Mouse (Mus musculus): ENCODE measurements around the gene BC055324. TPM values are rescaled to one million over a fixed set of nuclear protein-coding genes. Genes with fewer than 3 reads are reported as not detected.

Gene BC055324
- polyA plus RNA-seq, 1 experiment from 2014 or later = 27.2 TPM

- no peaks in the 10 kb centered on the region for H3K27me3 ChIP-seq (ENCODE audit: insufficient read depth, poor library complexity, severe bottlenecking)
- no peak for DNase-seq (ENCODE audit: low spot score)
- no peaks in the 10 kb centered on the region for H3K36me3 ChIP-seq
- H3K9me3 ChIP-seq = no peaks in the 10 kb centered on the region
- 66% methylated on average over 6 of the region's 6 CpGs for WGBS
- no peak overlapping the region for H3K4me3 ChIP-seq
- no peaks in the 10 kb centered on the region for H3K4me1 ChIP-seq (replicated peaks)
- no peak overlapping the region for H3K27ac ChIP-seq
These were observed 7.3 kb upstream of the BC055324 start for GRCm38 (mm10) chr1:164001831-164002452.

DNA sequence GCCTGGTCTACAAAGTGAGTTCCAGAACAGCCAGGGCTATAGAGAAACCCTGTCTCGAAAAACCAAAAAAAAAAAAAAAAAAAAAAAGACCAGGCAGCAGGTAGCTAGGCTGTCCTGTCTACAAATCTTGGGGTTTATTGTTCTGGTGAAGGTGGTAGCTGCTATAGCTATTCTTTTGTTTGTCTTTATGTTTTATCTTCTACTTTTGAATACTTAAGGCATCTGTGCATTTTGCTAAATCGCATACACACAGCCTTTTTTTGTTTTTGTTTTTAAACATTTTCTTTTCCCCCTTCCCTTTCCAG is 965 bp upstream of the BC055324 start:
- Histone ChIP-seq H3K36me3 (peaks cover 12% of the 10 kb centered on the region), H3K4me1 (replicated peaks) (peaks cover 9% of the 10 kb centered on the region), H3K27me3 (ENCODE audit: insufficient read depth, poor library complexity, severe bottlenecking) (no peaks in the 10 kb centered on the region), H3K9me3 (no peaks in the 10 kb centered on the region), H3K27ac (no peak overlapping the region), H3K4me3 (peak overlapping the region; percentile 84)
- 86% methylated on average over 2 of the region's 2 CpGs for WGBS
- no peak for DNase-seq (ENCODE audit: low spot score)

- 2% methylated on average over 38 of the region's 38 CpGs for WGBS
These were observed 349 bp downstream of the BC055324 start for GRCm38 (mm10) chr1:163994173-163994720.

GRCm38 (mm10) chr1:163992371-163992770 is 2.2 kb downstream of the BC055324 start:
- WGBS = 92% methylated on average over 4 of the region's 4 CpGs
- H3K27ac ChIP-seq = no peak overlapping the region
- H3K4me1 ChIP-seq (replicated peaks) = peaks cover 9% of the 10 kb centered on the region
- DNase-seq (ENCODE audit: low spot score) = no peak
- H3K27me3 ChIP-seq (ENCODE audit: insufficient read depth, poor library complexity, severe bottlenecking) = no peaks in the 10 kb centered on the region
- peaks cover 25% of the 10 kb centered on the region for H3K36me3 ChIP-seq
- H3K4me3 ChIP-seq = no peak overlapping the region
- H3K9me3 ChIP-seq = no peaks in the 10 kb centered on the region

More at GRCm38 (mm10) chr1:163994173-163994720, 349 bp downstream of the BC055324 start:
- peaks cover 9% of the 10 kb centered on the region for H3K4me1 ChIP-seq (replicated peaks)
- no peak for DNase-seq (ENCODE audit: low spot score)
- no peaks in the 10 kb centered on the region for H3K27me3 ChIP-seq (ENCODE audit: insufficient read depth, poor library complexity, severe bottlenecking)
- H3K27ac ChIP-seq = peak overlapping the region; percentile 91
- H3K9me3 ChIP-seq = no peaks in the 10 kb centered on the region
- H3K4me3 ChIP-seq = peak overlapping the region; percentile 84
- H3K36me3 ChIP-seq = peaks cover 12% of the 10 kb centered on the region

DNA sequence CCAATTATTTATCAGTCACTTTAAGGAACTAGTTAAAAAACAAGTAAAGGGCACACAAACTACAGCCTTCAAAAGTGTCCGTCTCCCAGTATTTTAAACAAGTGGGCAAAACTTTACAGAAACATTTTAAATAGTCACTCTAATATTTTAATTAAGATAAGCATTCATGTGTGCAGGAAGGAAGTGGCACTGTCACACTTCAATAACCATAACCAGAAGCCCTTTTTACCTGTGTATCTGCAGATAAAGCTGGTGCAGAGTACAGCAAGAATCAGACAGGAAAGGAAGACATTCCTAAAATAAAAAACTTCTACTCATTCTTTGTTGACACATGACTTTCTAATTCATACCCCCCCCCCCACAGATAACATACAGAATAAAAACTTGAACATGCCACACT is 18.1 kb downstream of the BC055324 start:
- H3K27ac ChIP-seq = no peak overlapping the region
- no peak overlapping the region for H3K4me3 ChIP-seq
- no peaks in the 10 kb centered on the region for H3K4me1 ChIP-seq (replicated peaks)
- no peaks in the 10 kb centered on the region for H3K27me3 ChIP-seq (ENCODE audit: insufficient read depth, poor library complexity, severe bottlenecking)
- H3K36me3 ChIP-seq = peaks cover 68% of the 10 kb centered on the region
- WGBS = 96% methylated on average over 1 of the region's 1 CpGs
- no peaks in the 10 kb centered on the region for H3K9me3 ChIP-seq
- no peak for DNase-seq (ENCODE audit: low spot score)

DNA sequence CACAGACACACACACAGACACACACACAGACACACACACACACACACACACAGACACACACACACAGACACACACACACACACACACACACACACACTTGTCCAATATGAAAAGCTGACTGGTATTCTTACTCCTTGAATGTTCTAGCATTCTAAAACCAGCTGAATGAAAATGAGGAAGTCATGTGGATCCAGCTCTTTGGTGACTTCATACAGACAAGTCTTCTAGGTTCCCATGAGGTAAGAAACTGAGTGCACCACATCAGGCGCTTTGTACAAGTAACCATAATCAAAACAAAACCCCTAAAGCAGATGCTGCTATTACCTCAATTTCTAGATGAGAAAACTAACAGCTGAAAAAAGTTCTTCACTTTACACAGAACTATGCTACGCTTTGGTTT is 19.5 kb downstream of the BC055324 start:
- Histone ChIP-seq H3K9me3 (no peaks in the 10 kb centered on the region), H3K4me1 (replicated peaks) (no peaks in the 10 kb centered on the region), H3K4me3 (no peak overlapping the region), H3K27me3 (ENCODE audit: insufficient read depth, poor library complexity, severe bottlenecking) (no peaks in the 10 kb centered on the region), H3K27ac (no peak overlapping the region), H3K36me3 (peaks cover 67% of the 10 kb centered on the region)
- DNase-seq (ENCODE audit: low spot score) = no peak
- 97% methylated on average over 2 of the region's 2 CpGs for WGBS

DNA sequence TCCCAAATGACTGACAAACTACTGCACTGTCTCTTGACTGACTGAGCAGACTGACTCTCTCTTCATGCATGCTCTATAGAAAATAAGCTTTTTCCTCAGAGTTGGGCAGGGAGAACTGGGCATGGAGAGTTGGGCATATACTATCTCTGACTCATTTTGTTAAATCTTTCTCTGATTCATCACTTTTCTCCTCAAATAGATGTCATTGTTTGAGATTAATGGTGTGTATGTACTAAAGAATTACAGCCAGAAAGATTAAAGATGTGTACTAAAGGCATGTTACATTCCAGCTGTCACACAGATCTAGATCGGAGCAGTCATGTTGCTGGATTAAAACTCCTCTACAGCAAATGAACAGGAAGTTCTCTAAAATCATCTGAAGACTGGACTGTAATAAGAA is 20.1 kb downstream of the BC055324 start:
- H3K4me1 ChIP-seq (replicated peaks) = no peaks in the 10 kb centered on the region
- no peak overlapping the region for H3K27ac ChIP-seq
- no peaks in the 10 kb centered on the region for H3K9me3 ChIP-seq
- no peak overlapping the region for H3K4me3 ChIP-seq
- WGBS = 96% methylated on average over 1 of the region's 1 CpGs
- peaks cover 67% of the 10 kb centered on the region for H3K36me3 ChIP-seq
- DNase-seq (ENCODE audit: low spot score) = no peak
- no peaks in the 10 kb centered on the region for H3K27me3 ChIP-seq (ENCODE audit: insufficient read depth, poor library complexity, severe bottlenecking)

- Histone ChIP-seq H3K27me3 (ENCODE audit: insufficient read depth, poor library complexity, severe bottlenecking) (no peaks in the 10 kb centered on the region), H3K36me3 (peaks cover 74% of the 10 kb centered on the region), H3K27ac (no peak overlapping the region), H3K4me3 (no peak overlapping the region), H3K4me1 (replicated peaks) (no peaks in the 10 kb centered on the region), H3K9me3 (no peaks in the 10 kb centered on the region)
- WGBS = 90% methylated on average over 10 of the region's 10 CpGs
- no peak for DNase-seq (ENCODE audit: low spot score)
These were observed 30.4 kb downstream of the BC055324 start for GRCm38 (mm10) chr1:163964008-163964689.

GRCm38 (mm10) chr1:163958036-163958435 is 36.6 kb downstream of the BC055324 start:
- Histone ChIP-seq H3K4me1 (replicated peaks) (no peaks in the 10 kb centered on the region), H3K27ac (no peak overlapping the region), H3K9me3 (no peaks in the 10 kb centered on the region), H3K27me3 (ENCODE audit: insufficient read depth, poor library complexity, severe bottlenecking) (no peaks in the 10 kb centered on the region), H3K4me3 (no peak overlapping the region), H3K36me3 (peaks cover 92% of the 10 kb centered on the region)
- DNase-seq (ENCODE audit: low spot score) = no peak
- WGBS = 92% methylated on average over 3 of the region's 3 CpGs

GRCm38 (mm10) chr1:163953396-163953795 is 41.2 kb downstream of the BC055324 start:
- Histone ChIP-seq H3K27me3 (ENCODE audit: insufficient read depth, poor library complexity, severe bottlenecking) (no peaks in the 10 kb centered on the region), H3K36me3 (peaks cover 97% of the 10 kb centered on the region), H3K4me3 (no peak overlapping the region), H3K4me1 (replicated peaks) (no peaks in the 10 kb centered on the region), H3K9me3 (no peaks in the 10 kb centered on the region), H3K27ac (no peak overlapping the region)
- no peak for DNase-seq (ENCODE audit: low spot score)
- 89% methylated on average over 2 of the region's 2 CpGs for WGBS

DNA sequence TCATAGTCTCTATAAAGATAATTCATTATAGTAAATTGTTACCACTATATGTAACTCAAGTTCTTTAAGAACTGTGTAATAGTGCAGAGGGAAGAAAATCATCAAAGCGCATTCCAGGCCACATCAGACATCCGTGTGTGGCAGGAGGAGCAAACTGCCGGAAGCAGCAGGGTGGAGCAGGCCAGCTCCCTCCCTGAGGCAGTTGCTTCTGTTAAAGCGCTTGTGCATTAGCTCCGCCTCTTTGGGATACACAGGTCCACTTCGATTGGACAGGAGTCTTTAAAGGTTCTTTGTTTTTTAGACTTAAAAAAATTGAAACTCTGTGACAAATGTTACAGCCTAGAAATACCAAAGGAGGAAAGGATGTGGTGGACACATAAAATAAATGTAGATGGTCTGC is 52.5 kb downstream of the BC055324 start:
- no peak for DNase-seq (ENCODE audit: low spot score)
- WGBS = 72% methylated on average over 6 of the region's 6 CpGs

DNA sequence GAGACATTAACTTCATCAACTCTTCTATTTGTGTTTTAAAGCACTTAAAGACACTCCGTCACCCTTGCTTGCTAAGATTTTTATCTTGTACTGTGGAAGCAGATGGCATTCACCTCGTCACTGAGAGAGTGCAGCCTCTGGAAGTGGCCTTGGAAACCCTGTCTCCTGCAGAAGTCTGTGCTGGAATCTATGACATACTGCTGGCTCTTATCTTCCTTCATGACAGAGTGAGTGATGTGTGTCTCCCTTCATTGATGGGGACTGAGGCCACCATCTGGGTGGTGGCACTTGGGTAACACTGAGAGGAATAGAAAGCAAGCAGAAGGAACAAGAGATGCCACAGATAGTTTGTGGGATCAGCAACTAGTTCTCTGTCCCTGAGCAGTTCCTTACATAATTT is 60.0 kb downstream of the BC055324 start:
- no peak overlapping the region for H3K4me3 ChIP-seq
- 91% methylated on average over 2 of the region's 2 CpGs for WGBS
- no peak overlapping the region for H3K27ac ChIP-seq
- H3K27me3 ChIP-seq (ENCODE audit: insufficient read depth, poor library complexity, severe bottlenecking) = no peaks in the 10 kb centered on the region
- peaks cover 13% of the 10 kb centered on the region for H3K4me1 ChIP-seq (replicated peaks)
- peaks cover 62% of the 10 kb centered on the region for H3K36me3 ChIP-seq
- DNase-seq (ENCODE audit: low spot score) = no peak
- H3K9me3 ChIP-seq = no peaks in the 10 kb centered on the region

More for the DNA sequence above, 52.5 kb downstream of the BC055324 start:
- Histone ChIP-seq H3K36me3 (peaks cover 95% of the 10 kb centered on the region), H3K27me3 (ENCODE audit: insufficient read depth, poor library complexity, severe bottlenecking) (no peaks in the 10 kb centered on the region), H3K27ac (no peak overlapping the region), H3K9me3 (no peaks in the 10 kb centered on the region), H3K4me1 (replicated peaks) (no peaks in the 10 kb centered on the region), H3K4me3 (no peak overlapping the region)

GRCm38 (mm10) chr1:163931801-163932200 is 62.8 kb downstream of the BC055324 start:
- no peak for DNase-seq (ENCODE audit: low spot score)
- H3K4me1 ChIP-seq (replicated peaks) = peaks cover 19% of the 10 kb centered on the region
- H3K9me3 ChIP-seq = no peaks in the 10 kb centered on the region
- no peak overlapping the region for H3K4me3 ChIP-seq
- no peak overlapping the region for H3K27ac ChIP-seq
- 83% methylated on average over 8 of the region's 8 CpGs for WGBS
- H3K36me3 ChIP-seq = peaks cover 37% of the 10 kb centered on the region
- no peaks in the 10 kb centered on the region for H3K27me3 ChIP-seq (ENCODE audit: insufficient read depth, poor library complexity, severe bottlenecking)
